Mouse (Mus musculus) CH12.LX (cell line): Measurements from ENCODE around the gene Cenpl. TPM values are rescaled to one million over a fixed set of nuclear protein-coding genes. Genes with fewer than 3 reads are reported as not detected.

Experiments
- DNase-seq: peaks from one replicate; pipeline ENCODE4 v3.0.0-alpha.2; 2013; ENCODE audit errors: extremely low read depth
- H3K27ac ChIP-seq: 2 replicates; pipeline ENCODE4 v1.5.1; 2012; ENCODE audit warnings: low read depth, mild to moderate bottlenecking, control low read depth, moderate library complexity; ENCODE audit not compliant: insufficient read depth
- H3K27me3 ChIP-seq: replicated peaks from 2 replicates; pipeline ENCODE3; 2012; ENCODE audit warnings: inconsistent platforms
- H3K36me3 ChIP-seq, 2 experiments: replicated peaks in 1 of 2; 2 replicates each; pipeline versions ENCODE3 to v1.6.1; 2012; ENCODE audit warnings: inconsistent platforms in 1 of 2, low read length in 1 of 2, mild to moderate bottlenecking in 1 of 2, mixed read lengths in 1 of 2, moderate library complexity in 1 of 2; ENCODE audit not compliant: control insufficient read depth in 1 of 2, insufficient read depth in 1 of 2
- H3K4me1 ChIP-seq, 2 experiments: 2 replicates each; pipeline ENCODE4 v1.6.1; 2012; ENCODE audit warnings: inconsistent platforms in 1 of 2, moderate library complexity in 1 of 2; ENCODE audit not compliant: insufficient read depth in 2 of 2, control insufficient read depth in 1 of 2
- H3K4me2 ChIP-seq: 2 replicates; pipeline ENCODE4 v1.6.1; 2012; ENCODE audit warnings: low read depth, mild to moderate bottlenecking, control low read depth; ENCODE audit not compliant: poor library complexity, insufficient read depth, severe bottlenecking
- H3K4me3 ChIP-seq, 3 experiments: fragments of 150-350 bp in 1 of 3; sonication (generic) in 1 of 3; replicated peaks in 1 of 3; 2 replicates each; pipeline versions ENCODE3 to v1.5.1; 2011 to 2012; ENCODE audit warnings: low read depth in 2 of 3, low read length in 2 of 3, mild to moderate bottlenecking in 2 of 3, moderate library complexity in 2 of 3, control low read depth in 1 of 3, improper control_type of control experiment in 1 of 3, inconsistent platforms in 1 of 3, mixed read lengths in 1 of 3; ENCODE audit not compliant: poor library complexity in 1 of 3
- H3K79me2 ChIP-seq: replicated peaks from 2 replicates; pipeline ENCODE4 v1.6.1; 2012; ENCODE audit warnings: mild to moderate bottlenecking, moderate library complexity; ENCODE audit not compliant: control insufficient read depth, poor library complexity, insufficient read depth, severe bottlenecking; ENCODE audit errors: extremely low read depth
- H3K9ac ChIP-seq: 2 replicates; pipeline ENCODE4 v1.6.1; 2012; ENCODE audit warnings: low read depth, mild to moderate bottlenecking, control low read depth, moderate library complexity; ENCODE audit not compliant: insufficient read depth
- H3K9me3 ChIP-seq: replicated peaks from 2 replicates; pipeline ENCODE3; 2012; ENCODE audit warnings: low read length, inconsistent platforms, mixed read lengths
- BHLHE40 ChIP-seq: IDR thresholded peaks from 2 replicates; pipeline ENCODE4 v1.6.1; 2011; ENCODE audit warnings: mild to moderate bottlenecking, low read depth, low read length, improper control_type of control experiment
- CHD1 ChIP-seq: IDR thresholded peaks from 2 replicates; pipeline ENCODE4 v1.6.1; 2012; ENCODE audit warnings: low read depth, low read length, improper control_type of control experiment, inconsistent platforms
- CHD2 ChIP-seq: IDR thresholded peaks from 2 replicates; pipeline ENCODE4 v1.6.1; 2011; ENCODE audit warnings: low read length, improper control_type of control experiment
- ELF1 ChIP-seq: IDR thresholded peaks from 2 replicates; pipeline ENCODE4 v1.6.1; 2014; ENCODE audit warnings: low read depth, mild to moderate bottlenecking, inconsistent platforms, low read length, improper control_type of control experiment
- ETS1 ChIP-seq: conservative IDR thresholded peaks from 2 replicates; pipeline ENCODE4 v1.6.1; 2012; ENCODE audit warnings: low read depth, mild to moderate bottlenecking, inconsistent platforms, low read length, improper control_type of control experiment, moderate library complexity
- JUND ChIP-seq: conservative IDR thresholded peaks from 2 replicates; pipeline ENCODE4 v1.6.1; 2011; ENCODE audit warnings: low read depth, low read length, improper control_type of control experiment
- MAX ChIP-seq: IDR thresholded peaks from 2 replicates; pipeline ENCODE4 v1.6.1; 2011; ENCODE audit warnings: low read length, improper control_type of control experiment
- MXI1 ChIP-seq: IDR thresholded peaks from 2 replicates; pipeline ENCODE4 v1.6.1; 2011; ENCODE audit warnings: mild to moderate bottlenecking, low read depth, low read length, improper control_type of control experiment
- PAX5 ChIP-seq: IDR thresholded peaks from 2 replicates; pipeline ENCODE4 v1.6.1; 2012; ENCODE audit warnings: low read length, inconsistent platforms, mixed read lengths
- RAD21 ChIP-seq: IDR thresholded peaks from 2 replicates; pipeline ENCODE4 v1.6.1; 2011; ENCODE audit warnings: low read depth, mild to moderate bottlenecking, low read length, improper control_type of control experiment, moderate library complexity
- RCOR1 ChIP-seq: conservative IDR thresholded peaks from 2 replicates; pipeline ENCODE4 v1.6.1; 2012; ENCODE audit warnings: low read depth, mild to moderate bottlenecking, inconsistent platforms, low read length, improper control_type of control experiment
- TBP ChIP-seq: conservative IDR thresholded peaks from 2 replicates; pipeline ENCODE4 v1.6.1; 2011; ENCODE audit warnings: low read depth, low read length, improper control_type of control experiment
- TCF12 ChIP-seq: IDR thresholded peaks from 2 replicates; pipeline ENCODE4 v1.6.1; 2014; ENCODE audit warnings: low read depth, mild to moderate bottlenecking, inconsistent platforms, low read length, improper control_type of control experiment
- UBTF ChIP-seq: IDR thresholded peaks from 2 replicates; pipeline ENCODE4 v1.6.1; 2012; ENCODE audit warnings: low read depth, mild to moderate bottlenecking, inconsistent platforms, low read length, improper control_type of control experiment, moderate library complexity
- ZMIZ1 ChIP-seq: IDR thresholded peaks from 2 replicates; pipeline ENCODE4 v1.6.1; 2012; ENCODE audit warnings: low read depth, mild to moderate bottlenecking, inconsistent platforms, low read length, improper control_type of control experiment
- ZNF384 ChIP-seq: IDR thresholded peaks from 2 replicates; pipeline ENCODE4 v1.6.1; 2012; ENCODE audit warnings: low read depth, low read length, improper control_type of control experiment, inconsistent platforms
- dilution Hi-C: fragments of 300-500 bp; cut with MboI; formaldehyde crosslinking; loops from 2 replicates; pipeline ENCODE4 v1.14.3; 2020; ENCODE audit warnings: low sequenced_read_pairs; ENCODE audit not compliant: extremely low pct_unique_long_range_greater_than_20kb, extremely low pct_ligation_motif_present
- in situ Hi-C: fragments of 300-500 bp; cut with MboI; formaldehyde crosslinking; loops from 3 replicates; pipeline ENCODE4 v1.14.3; 2019; ENCODE audit warnings: low sequenced_read_pairs, low pct_ligation_motif_present, low pct_unique_long_range_greater_than_20kb, mixed read lengths
- polyA plus RNA-seq: library from polyadenylated mRNA; unstranded; fragments of >175 nt; gene quantifications from 2 replicates; pipeline ENCODE4 v1.2.1, GENCODE M21; 2012; ENCODE audit warnings: low read depth; ENCODE audit not compliant: insufficient read length
- total RNA-seq, 2 experiments: library from RNA; depleted of rRNA; stranded (reverse); fragments of 300-350 nt in 1 of 2; fragments of >200 nt in 1 of 2; gene quantifications; 2 replicates each; pipeline ENCODE4 v1.2.3; 2012 to 2014

The Cenpl gene
- total and polyA plus RNA-seq, 3 experiments = 4.6 to 13.1 (median 11.5) TPM

DNA sequence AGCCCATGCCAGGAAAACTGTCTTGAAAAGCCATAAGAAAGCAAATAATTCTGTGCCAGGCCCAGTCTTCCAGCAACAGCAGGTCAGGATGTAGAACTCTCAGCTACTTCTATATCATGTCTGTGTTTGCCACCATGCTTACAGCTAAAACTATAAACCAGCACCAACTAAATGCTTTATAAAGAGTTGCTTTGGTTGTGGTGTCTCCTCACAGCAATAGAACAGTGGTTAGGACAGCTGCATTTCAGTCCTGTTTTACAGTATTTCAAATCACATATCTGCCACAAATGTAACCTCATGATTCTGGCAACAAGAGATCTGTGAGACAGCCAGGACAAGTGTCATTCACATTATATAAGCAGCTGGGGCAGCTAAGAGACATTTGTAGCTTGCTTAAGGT lies 29.7 kb upstream of the Cenpl start:
- in situ Hi-C loops = no loop called here
- peak; percentile 66 for DNase-seq
- Histone ChIP-seq H3K27me3 (no peaks in the 10 kb centered on the region), H3K36me3 (peaks cover 53 to 77% of the 10 kb centered on the region in 2 experiments), H3K4me2 (no peak overlapping the region), H3K79me2 (peaks cover 17% of the 10 kb centered on the region), H3K4me3 (no peak overlapping the region), H3K4me1 (peaks cover 0 to 13% of the 10 kb centered on the region in 2 experiments; a peak in 2 of 4 replicates), H3K9ac (no peak overlapping the region), H3K9me3 (no peaks in the 10 kb centered on the region), H3K27ac (no peak overlapping the region)
- TF ChIP-seq ZMIZ1 (0 out of 2 replicates have a peak, but pooled peaks have one; percentile 24), TCF12 (no peak), CHD2 (0 out of 2 replicates have a peak, but pooled peaks have one; percentile 17), MXI1 (no peak), ELF1 (0 out of 2 replicates have a peak, but pooled peaks have one; percentile 13), MAX (0 out of 2 replicates have a peak, but pooled peaks have one; percentile 30), RCOR1 (no peak), BHLHE40 (no peak), TBP (no peak), RAD21 (no peak), PAX5 (no peak), ETS1 (no peak), CHD1 (no peak)
- dilution Hi-C loops = no loop called here

DNA sequence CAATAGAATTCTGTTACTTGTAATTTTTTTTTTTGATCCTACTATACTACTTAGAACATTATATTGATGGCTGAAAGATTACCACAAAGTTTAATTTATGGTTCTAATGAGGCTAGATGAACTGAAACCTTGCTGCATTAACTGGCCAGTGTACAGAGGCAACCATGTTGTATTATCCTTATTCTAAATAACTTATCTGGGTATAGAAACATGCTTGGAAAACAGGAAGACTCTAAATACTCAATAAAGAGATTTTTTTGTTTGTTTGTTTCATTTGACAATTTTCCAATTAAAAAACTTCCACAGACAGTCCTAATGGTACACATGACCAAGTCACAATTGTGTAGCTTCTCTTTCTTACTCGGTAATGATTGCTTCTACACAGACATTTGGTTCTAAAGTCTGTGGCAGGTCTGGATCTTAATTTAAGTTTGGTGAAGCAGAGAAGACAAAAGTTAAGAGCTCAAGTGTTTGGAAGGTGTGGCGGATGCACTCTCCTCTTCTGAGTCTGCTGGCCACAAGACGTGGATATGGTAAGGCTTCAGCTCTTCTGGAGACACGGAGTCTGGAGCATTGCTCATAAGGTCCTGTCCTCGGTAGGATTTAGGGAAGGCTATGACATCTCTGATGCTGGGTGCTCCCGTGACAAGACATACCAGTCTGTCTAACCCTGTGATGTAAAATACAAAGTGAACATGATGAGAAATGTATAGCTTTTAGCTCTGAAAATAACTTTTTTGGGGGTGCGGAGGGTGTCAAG lies 29.1 kb upstream of the Cenpl start:
- no peaks in the 10 kb centered on the region for H3K27me3 ChIP-seq
- no peak overlapping the region for H3K9ac ChIP-seq
- dilution Hi-C loops = no loop called here
- peak; percentile 53 for DNase-seq
- peaks cover 11% of the 10 kb centered on the region for H3K79me2 ChIP-seq
- H3K36me3 ChIP-seq = peaks cover 53 to 77% of the 10 kb centered on the region in 2 experiments
- H3K4me3 ChIP-seq = no peak overlapping the region
- no peaks in the 10 kb centered on the region for H3K9me3 ChIP-seq
- TF ChIP-seq JUND = no peak
- no peak for TF ChIP-seq ZNF384
- no peak for TF ChIP-seq ZMIZ1
- no peak for TF ChIP-seq ETS1
- no peak for TF ChIP-seq UBTF
- TF ChIP-seq, all 38 proteins: peak for 0
- in situ Hi-C loops = no loop called here
- no peak overlapping the region for H3K4me2 ChIP-seq
- no peak overlapping the region for H3K27ac ChIP-seq
- peaks cover 0 to 13% of the 10 kb centered on the region in 2 experiments; a peak in 2 of 4 replicates for H3K4me1 ChIP-seq
